Mouse (Mus musculus) spleen, adult 2 months (tissue): ENCODE data around the gene Arl11. TPM values are rescaled to one million over a fixed set of nuclear protein-coding genes. Genes with fewer than 3 reads are reported as not detected.
"Not testable (repeated sequence)": the region's sequence is repeated elsewhere in the genome, so short reads cannot be mapped to it uniquely, and the experiment has no call there.

Experiments used
- DNase-seq, 2 experiments: peaks; one replicate each; pipeline versions ENCODE4 v3.0.0 to v3.0.0-alpha.2; 2012 to 2021; ENCODE audit warnings: low spot score in 2 of 2, low read depth in 1 of 2
- H3K27ac ChIP-seq: fragments of 200-500 bp; 2 replicates; pipeline ENCODE4 v1.5.1; 2012; ENCODE audit warnings: low read length, inconsistent platforms; ENCODE audit not compliant: insufficient read depth
- H3K27me3 ChIP-seq: fragments of 200-500 bp; 2 replicates; pipeline ENCODE4 v1.6.1; 2012; ENCODE audit warnings: mild to moderate bottlenecking, moderate library complexity, low read length, inconsistent platforms; ENCODE audit not compliant: control insufficient read depth, insufficient read depth
- H3K36me3 ChIP-seq: fragments of 200-500 bp; 2 replicates; pipeline ENCODE4 v1.6.1; 2012; ENCODE audit warnings: mild to moderate bottlenecking, low read length, inconsistent platforms; ENCODE audit not compliant: control insufficient read depth, insufficient read depth
- H3K4me1 ChIP-seq: fragments of 200-500 bp; 2 replicates; pipeline ENCODE4 v1.6.1; 2011; ENCODE audit warnings: inconsistent platforms; ENCODE audit not compliant: control insufficient read depth, insufficient read depth, insufficient read length
- H3K4me3 ChIP-seq: fragments of 200-500 bp; 2 replicates; pipeline ENCODE4 v1.5.1; 2011; ENCODE audit warnings: mild to moderate bottlenecking, inconsistent platforms; ENCODE audit not compliant: insufficient read depth, insufficient read length; ENCODE audit errors: extremely low read depth
- CTCF ChIP-seq: fragments of 200-500 bp; IDR thresholded peaks from 2 replicates; pipeline ENCODE4 v1.5.1; 2011; ENCODE audit warnings: mild to moderate bottlenecking, inconsistent platforms; ENCODE audit not compliant: insufficient read depth, insufficient read length, insufficient replicate concordance; ENCODE audit errors: extremely low read depth
- POLR2A ChIP-seq: fragments of 200-500 bp; IDR thresholded peaks from 2 replicates; pipeline ENCODE4 v1.6.1; 2011; ENCODE audit warnings: low read depth, low read length, inconsistent platforms
- WGBS: fragments of 180-500 bp; shearing (Covaris S2); methylation state at CpG from one replicate; pipeline ENCODE4 v1.1.7; 2018; 5-methylcytosine and 5-hydroxymethylcytosine counted together
- polyA plus RNA-seq: library from polyadenylated mRNA; depleted of rRNA; stranded (reverse); fragments of >200 nt; gene quantifications from 2 replicates; pipeline ENCODE4 v1.2.3, GENCODE M21; 2012

Gene Arl11
- polyA plus RNA-seq, 1 experiment: 3.8 TPM

DNA sequence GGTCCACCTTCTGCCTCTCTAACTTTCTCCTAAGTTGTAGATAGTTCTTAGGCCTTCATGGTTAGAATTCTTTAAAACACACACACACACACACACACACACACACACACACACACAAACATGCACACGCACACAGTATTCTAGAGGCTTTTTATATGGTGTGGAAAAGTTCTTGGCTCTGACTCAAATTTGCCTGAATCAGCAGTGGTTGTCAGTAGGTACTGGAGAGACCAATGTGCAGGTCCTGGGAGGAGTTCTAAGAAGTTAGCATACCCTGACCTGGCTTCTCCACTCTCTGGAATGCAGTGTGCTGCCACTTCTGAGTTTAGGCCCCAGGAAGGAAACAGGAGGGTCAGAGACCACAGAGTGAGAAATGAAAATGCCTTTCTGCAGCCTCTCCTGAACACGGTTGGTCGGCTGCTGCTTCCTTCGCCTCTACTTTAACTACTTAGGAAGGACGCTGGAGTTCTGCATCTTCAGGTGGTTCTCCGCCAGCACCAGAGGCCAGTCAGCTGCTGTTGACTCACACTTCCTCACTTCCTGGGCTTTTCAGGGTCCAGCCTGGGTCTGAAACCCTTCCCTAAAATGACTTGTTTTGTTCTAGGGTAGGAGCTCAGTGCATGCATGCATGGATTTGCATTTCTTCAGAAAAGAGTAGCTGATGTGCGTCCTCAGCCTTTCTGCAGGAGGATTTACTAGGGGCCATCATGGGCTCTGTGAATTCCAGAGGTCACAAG, 651 bp downstream of the Arl11 start:
- WGBS: 25% methylated on average over 7 of the region's 7 CpGs
- no peak for DNase-seq
- Histone ChIP-seq H3K4me1 (peaks cover 7% of the 10 kb centered on the region; the same call in 1 of the 2 replicates), H3K4me3 (peak overlapping the region; percentile 26), H3K36me3 (no peaks in the 10 kb centered on the region), H3K27ac (no peak overlapping the region), H3K27me3 (no peaks in the 10 kb centered on the region)
- no peak for TF ChIP-seq CTCF
- no peak for TF ChIP-seq POLR2A

DNA sequence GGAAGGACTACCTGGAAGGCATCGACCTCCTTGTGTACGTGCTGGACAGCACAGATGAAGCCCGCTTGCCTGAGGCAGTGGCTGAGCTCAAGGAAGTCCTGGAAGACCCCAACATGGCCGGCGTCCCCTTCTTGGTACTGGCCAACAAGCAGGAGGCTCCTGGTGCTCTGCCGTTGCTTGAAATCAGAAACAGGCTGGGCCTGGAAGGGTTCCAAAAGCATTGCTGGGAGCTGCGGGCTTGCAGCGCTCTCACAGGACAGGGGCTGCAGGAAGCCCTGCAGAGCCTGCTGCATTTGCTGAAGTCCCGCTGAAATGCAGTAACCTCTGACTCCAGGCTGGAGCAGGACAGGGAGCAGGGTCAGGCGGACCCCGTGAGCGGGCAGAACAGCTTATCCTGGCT, 1.4 kb downstream of the Arl11 start:
- Histone ChIP-seq H3K4me3 (no peak overlapping the region), H3K27ac (no peak overlapping the region)

DNA sequence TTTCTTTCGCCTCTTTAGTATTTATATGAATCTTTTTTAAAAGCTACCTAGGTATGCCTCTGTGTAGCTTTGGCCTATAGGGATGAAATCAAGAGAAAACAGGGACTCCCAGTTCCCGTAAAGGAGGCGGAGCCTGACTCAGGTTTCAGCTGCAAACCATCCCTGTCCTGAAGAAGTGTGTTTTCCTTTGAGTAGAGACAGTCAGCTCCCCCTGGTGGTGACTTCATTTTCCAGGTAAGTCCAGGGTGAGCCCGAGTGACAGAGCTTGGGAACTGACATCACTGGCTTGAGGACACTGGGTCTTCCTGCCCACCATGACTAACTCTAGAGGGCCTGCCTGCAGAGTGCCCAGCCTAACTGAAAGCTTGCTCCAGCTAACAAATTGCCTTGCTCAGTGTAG, 7.3 kb downstream of the Arl11 start:
- H3K27me3 ChIP-seq: no peaks in the 10 kb centered on the region
- WGBS: 47% methylated on average over 4 of the region's 4 CpGs
- no peaks in the 10 kb centered on the region for H3K4me1 ChIP-seq
- DNase-seq: peak; percentile 7 to 31
- H3K27ac ChIP-seq: no peak overlapping the region
- H3K4me3 ChIP-seq: no peak overlapping the region
- no peaks in the 10 kb centered on the region for H3K36me3 ChIP-seq
- TF ChIP-seq POLR2A (no peak), CTCF (peak; percentile 44; the same call in 1 of the 2 replicates)

More for the DNA sequence above, 1.4 kb downstream of the Arl11 start:
- WGBS: 19% methylated on average over 12 of the region's 12 CpGs
- no peaks in the 10 kb centered on the region for H3K27me3 ChIP-seq
- H3K36me3 ChIP-seq: no peaks in the 10 kb centered on the region
- peaks cover 7% of the 10 kb centered on the region; the same call in 1 of the 2 replicates for H3K4me1 ChIP-seq
- TF ChIP-seq CTCF (no peak), POLR2A (no peak)
- no peak for DNase-seq

DNA sequence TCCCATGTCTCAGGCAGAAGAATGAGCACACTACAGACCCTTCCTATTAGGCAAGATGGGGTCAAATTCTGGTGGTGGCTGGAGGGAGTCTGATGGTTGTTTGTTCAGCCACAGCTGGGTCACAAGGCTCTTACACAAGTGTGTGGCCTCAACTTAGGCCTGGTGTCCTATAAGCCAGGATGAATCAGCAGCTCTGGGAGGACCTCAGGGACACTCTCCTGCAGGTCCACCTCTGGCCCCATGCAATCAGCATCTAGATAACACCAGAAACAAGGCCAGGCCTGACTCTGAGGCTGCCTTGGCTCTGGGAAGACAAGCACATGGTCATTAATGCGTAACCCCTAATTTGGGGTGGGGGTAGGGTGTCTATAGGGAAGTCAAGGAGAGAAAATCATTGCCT, 11.2 kb downstream of the Arl11 start:
- no peak for DNase-seq
- Histone ChIP-seq H3K27ac (no peak overlapping the region), H3K36me3 (no peaks in the 10 kb centered on the region), H3K27me3 (no peaks in the 10 kb centered on the region), H3K4me3 (no peak overlapping the region), H3K4me1 (no peaks in the 10 kb centered on the region)
- TF ChIP-seq POLR2A (no peak), CTCF (no peak)
- 81% methylated on average over 1 of the region's 1 CpGs for WGBS

DNA sequence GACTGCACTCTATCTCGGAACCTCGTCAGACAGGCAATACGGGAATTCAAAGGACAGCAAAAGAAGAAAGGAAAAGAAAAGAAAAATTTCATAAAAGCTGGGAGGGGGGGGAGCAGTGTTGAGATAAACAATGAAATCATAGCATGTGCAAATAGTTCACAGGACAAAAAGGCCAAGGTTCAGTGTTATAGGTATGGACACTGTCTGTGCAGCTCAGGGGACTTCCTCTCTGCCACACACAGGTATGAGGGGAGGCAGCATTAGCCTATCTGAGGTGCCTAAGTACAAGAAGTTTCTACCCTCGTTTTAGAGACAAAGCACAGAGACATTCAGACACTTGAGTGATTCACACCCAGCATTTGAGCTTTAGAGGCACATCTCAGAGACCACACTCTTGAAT, 11.6 kb downstream of the Arl11 start:
- DNase-seq: no peak
- Histone ChIP-seq H3K4me3 (no peak overlapping the region), H3K27ac (no peak overlapping the region), H3K4me1 (no peaks in the 10 kb centered on the region), H3K36me3 (no peaks in the 10 kb centered on the region), H3K27me3 (no peaks in the 10 kb centered on the region)
- TF ChIP-seq POLR2A (no peak), CTCF (no peak)
- 81% methylated on average over 4 of the region's 4 CpGs for WGBS

DNA sequence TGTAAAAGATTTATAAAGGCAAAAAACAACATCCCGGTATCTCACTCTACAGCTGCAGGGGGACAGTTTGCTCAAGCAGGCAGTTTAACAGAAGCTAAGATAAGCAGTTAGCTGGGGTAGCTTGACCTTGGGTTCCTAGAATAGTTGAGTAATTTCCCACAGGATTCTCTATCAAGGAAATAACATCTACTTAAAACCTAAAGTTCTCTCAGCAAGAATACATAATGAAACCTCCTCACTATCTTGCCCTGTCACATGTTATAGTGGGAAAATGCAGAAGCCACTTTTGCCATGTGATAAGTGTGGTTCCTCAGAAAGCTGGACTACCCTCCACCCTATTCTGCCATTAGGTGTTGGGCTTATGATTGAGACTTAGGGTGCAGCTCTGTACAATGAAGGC, 13.2 kb downstream of the Arl11 start:
- 91% methylated on average over 1 of the region's 1 CpGs for WGBS
- no peak overlapping the region for H3K27ac ChIP-seq
- TF ChIP-seq CTCF: no peak
- no peak for TF ChIP-seq POLR2A
- no peak for DNase-seq
- no peaks in the 10 kb centered on the region for H3K4me1 ChIP-seq
- no peaks in the 10 kb centered on the region for H3K36me3 ChIP-seq
- H3K4me3 ChIP-seq: no peak overlapping the region
- H3K27me3 ChIP-seq: no peaks in the 10 kb centered on the region

DNA sequence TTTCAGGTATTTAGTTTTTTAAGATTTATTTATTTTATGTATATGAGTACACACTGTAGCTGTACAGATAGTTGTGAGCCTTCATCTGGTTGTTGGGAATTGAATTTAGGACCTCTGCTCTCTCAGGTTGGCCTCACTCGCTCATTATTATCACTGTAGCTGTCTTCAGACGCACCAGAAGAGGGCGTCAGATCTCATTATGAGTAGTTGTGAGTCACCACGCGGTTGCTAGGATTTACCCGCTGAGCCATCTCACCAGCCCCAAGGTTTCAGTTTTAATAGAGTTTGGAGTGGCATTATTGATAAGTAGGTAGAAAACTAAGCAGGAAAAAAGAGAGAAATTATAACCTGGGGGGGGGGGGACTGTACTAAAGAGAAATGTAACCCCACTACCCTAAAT, 17.5 kb downstream of the Arl11 start:
- H3K4me1 ChIP-seq, H3K36me3 ChIP-seq, H3K27me3 ChIP-seq, H3K4me3 ChIP-seq, H3K27ac ChIP-seq, DNase-seq: not testable (repeated sequence)
- 67% methylated on average over 6 of the region's 6 CpGs for WGBS
